Mouse (Mus musculus) stomach, postnatal 0 days (tissue): ENCODE measurements around the gene Rmnd5a.

Experiments used
- CTCF ChIP-seq: IDR thresholded peaks from 2 replicates; pipeline ENCODE4 v1.5.1; 2016; ENCODE audit warnings: antibody characterized with exemption, low read depth, mild to moderate bottlenecking, moderate library complexity
- EP300 ChIP-seq: optimal IDR thresholded peaks from 2 replicates; pipeline ENCODE3; 2016; ENCODE audit warnings: antibody characterized with exemption

GRCm38 (mm10) chr6:71442130-71442529 lies 1.7 kb upstream of the Rmnd5a start:
- TF ChIP-seq CTCF = no peak
- TF ChIP-seq EP300 = no peak
